Mouse (Mus musculus): ENCODE measurements around the gene Scpep1. TPM values are rescaled to one million over a fixed set of nuclear protein-coding genes. Genes with fewer than 3 reads are reported as not detected.

The Scpep1 gene
- total RNA-seq (2023), result 32.8 and 34.1 TPM in 2 replicates

GRCm38 (mm10) chr11:88955217-88955969 is at the start of gene Scpep1:
TSS of gene Scpep1 (minus strand) at chr11:88955465.

GRCm38 (mm10) chr11:88998974-88999722 is 43.9 kb upstream of the Scpep1 start, which contains the start of gene Trim25:
TSS of gene Trim25 (plus strand) at chr11:88999376.

GRCm38 (mm10) chr11:88970202-88970732 is 15.0 kb upstream of the Scpep1 start, which contains the start of gene Coil:
TSS of gene Coil (plus strand) at chr11:88970252.

DNA sequence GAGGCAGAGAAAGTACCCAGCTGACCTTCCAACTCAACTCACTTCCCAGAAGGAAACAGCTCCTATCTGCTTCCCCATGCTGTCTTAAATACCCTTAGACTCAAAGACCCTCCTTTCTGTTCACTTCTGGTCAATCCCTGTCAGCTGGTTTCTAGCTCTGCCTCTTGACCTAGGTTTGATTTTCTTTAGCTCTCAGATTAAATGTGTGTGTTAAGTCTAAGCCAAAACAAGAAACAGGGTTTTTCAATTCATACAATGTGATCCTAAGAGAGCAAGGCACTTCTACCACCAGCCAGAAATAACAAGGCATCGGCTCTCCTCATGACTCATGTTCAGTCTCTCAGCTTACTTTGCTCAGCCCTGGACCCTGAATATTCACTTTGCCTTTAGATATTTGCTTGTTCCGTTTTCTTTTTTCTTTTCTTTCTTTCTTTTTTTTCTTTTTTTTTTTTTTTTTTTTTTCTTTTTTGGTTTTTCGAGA is 11.7 kb upstream of the Scpep1 start, which contains the start of gene Elobl:
Elobl (minus strand) TSS at position 51 of the 481 bp plus-strand sequence.

Other genes starting within 250 kb of the Scpep1 start
- 10.8 and 17.7 TPM in 2 replicates for gene Msi2, start 237.0 kb downstream of the Scpep1 start, total RNA-seq (2023)
- 1.2 and 1.8 TPM in 2 replicates for gene Akap1, start 90.9 kb downstream of the Scpep1 start, total RNA-seq (2023)
- not detected in 2 replicates for gene Elobl, start 11.5 kb upstream of the Scpep1 start, total RNA-seq (2023)
- gene Coil, start 14.8 kb upstream of the Scpep1 start, total RNA-seq (2023), result 4.2 and 5.7 TPM in 2 replicates
- gene Trim25, start 43.9 kb upstream of the Scpep1 start, total RNA-seq (2023), result 61.0 and 76.3 TPM in 2 replicates
- 1.7 and 2.2 TPM in 2 replicates for gene Dgke, start 111.4 kb upstream of the Scpep1 start, total RNA-seq (2023)
- not detected in 2 replicates for gene Gm525, start 118.4 kb upstream of the Scpep1 start, total RNA-seq (2023)

Measured in neutrophil, adult 65 days (primary cell).